Mouse (Mus musculus): ENCODE results near the gene Dcun1d5.
"Not testable (repeated sequence)": the region's sequence is repeated elsewhere in the genome, so short reads cannot be mapped to it uniquely, and the experiment has no call there.

The Dcun1d5 gene

DNA sequence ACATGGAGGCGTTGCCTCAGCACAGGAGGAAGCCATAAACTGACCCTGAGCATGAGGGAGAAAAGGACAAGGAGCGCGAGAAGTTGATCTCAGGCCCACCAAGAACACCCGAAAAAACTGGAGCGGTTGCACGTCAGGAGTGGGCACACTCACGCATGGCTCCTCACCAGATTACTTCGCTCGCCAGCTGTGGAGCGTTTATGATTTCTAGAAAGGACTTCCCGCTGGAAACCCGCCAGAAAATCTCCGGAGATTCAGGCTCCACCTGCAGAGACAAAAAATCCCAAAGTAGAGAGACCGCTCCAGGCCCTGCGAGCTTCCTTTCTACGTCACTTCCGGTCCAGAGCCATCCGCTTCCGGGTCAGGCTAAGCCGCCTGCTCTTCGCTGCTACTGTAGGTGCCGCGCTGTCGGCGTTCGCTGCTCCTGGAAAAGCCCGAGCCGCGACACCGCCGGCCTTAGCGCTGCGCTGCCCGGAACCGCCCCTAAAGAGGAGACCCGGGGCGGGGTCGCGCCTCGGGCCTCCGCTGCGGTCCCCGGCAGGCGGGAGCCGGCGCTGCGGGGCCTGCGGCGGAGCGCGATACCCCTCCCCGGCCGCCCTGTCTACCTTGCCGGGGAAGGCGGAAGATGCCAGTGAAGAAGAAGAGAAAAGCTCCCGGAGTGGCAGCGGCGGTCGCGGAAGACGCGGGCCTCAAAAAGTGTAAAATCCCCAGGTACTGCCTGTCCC is at the start of gene Dcun1d5, which contains the start of gene Dync2h1:
Dcun1d5 (plus strand) TSS at position 349 of the 725 bp plus-strand sequence.
Dync2h1 (minus strand) TSS at position 275 of the 725 bp plus-strand sequence.
- peak; percentile 94 for DNase-seq (ENCODE audit: low read depth, low spot score)

DNA sequence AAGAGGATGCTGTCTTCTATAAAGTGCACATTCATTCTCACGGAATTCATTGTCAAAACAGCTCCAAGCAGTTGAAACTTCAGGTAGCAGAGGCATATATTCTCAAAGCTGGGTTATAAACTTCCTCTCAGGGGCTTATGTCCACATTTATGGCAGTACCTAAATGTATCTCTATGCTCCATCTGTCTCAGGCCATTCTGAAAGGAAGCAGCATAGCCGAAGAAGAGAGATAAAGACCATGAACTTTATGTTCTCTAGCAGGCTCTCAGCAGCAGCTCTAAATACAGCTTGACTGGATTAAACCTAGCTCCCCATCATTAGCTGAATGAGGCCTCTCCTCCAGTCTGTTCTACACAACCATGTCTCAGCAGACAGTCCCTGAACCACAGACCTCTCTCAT is 29.9 kb upstream of the Dcun1d5 start:
- DNase-seq (ENCODE audit: low read depth, low spot score), result no peak

DNA sequence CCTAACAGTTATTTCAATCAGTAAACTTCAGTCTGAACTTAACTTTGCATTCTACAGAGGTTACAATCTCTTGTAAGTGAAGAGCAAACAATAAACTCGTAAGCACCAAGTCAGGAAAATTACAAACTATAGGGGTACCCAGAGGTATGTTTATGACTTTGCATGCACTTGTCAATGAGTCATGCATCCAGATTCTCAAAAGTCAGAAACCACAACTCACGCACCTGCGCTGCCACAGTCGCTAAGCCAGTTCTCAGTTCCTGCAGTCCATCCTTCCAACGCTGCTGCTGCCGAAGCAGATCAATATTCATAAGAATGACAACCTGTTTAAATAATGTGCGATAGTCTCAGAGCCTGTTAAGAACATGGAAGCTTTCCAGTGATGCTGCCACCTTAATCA is 25.7 kb upstream of the Dcun1d5 start:
- no peak for DNase-seq (ENCODE audit: low read depth, low spot score)

DNA sequence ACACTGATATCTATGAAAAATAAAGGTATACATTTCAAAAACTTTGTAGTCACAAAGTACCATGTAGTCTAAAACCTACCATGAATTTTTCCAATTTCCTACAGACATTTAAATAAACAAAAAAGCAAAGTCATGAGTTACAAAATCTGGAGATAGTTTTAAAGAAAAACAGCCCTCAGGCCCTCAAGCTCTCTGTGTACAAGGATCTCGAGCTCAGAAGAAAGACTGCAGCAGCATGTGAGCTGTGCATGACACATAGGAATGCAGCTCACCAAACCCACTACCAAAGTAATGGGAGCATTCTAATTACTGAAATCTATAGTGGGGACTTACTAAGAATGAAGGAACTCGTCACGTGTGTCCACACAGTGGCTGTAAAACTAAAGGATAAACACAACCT is 24.6 kb upstream of the Dcun1d5 start:
- no peak for DNase-seq (ENCODE audit: low read depth, low spot score)

GRCm38 (mm10) chr9:7160688-7161087 is 23.6 kb upstream of the Dcun1d5 start:
- no peak for DNase-seq (ENCODE audit: low read depth, low spot score)

GRCm38 (mm10) chr9:7167339-7167998 is 16.9 kb upstream of the Dcun1d5 start:
- DNase-seq (ENCODE audit: low read depth, low spot score), result no peak

DNA sequence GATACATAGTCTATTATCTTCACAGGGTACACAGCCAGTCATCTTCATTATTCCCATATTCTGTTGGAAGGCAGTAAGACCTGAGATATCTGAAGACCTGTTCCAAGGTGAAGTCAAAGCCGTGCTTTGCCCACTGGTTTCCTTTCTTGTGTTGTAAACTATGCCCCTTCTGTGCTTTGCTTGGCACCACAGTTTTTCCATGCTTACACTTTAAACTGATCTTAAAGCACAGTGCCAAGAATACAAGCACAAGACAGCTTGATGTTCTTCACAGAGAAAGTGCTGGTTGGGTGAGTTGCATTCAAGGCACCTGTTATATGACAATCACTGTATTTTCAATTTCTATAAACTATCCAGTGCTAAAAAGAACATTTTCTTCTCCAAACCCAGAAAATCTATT is 10.6 kb upstream of the Dcun1d5 start:
- DNase-seq (ENCODE audit: low read depth, low spot score), result no peak

- DNase-seq (ENCODE audit: low read depth, low spot score), result peak; percentile 94
Observed at GRCm38 (mm10) chr9:7176618-7177610, 7.4 kb upstream of the Dcun1d5 start.

DNA sequence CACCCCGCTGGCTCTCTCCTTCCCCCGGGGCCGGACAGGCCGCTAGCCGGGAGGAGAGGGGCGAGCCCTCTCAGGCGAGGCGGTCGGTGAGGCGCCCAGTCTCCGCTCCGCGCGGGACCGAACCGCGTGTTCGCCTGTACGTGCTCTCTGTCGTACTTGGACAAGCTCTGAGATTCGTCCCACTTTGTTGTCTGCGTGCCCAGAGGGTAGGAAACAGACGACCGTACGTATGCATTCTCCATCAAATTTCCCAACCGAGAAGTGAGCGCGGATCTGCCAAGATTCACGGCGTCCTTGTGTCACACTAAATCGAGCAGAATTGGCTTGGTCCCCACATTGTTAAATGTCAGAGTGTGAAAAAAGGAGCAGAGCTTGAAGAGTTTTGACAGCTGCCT is 574 bp downstream of the Dcun1d5 start:
- peak; percentile 18 for DNase-seq (ENCODE audit: low read depth, low spot score)

DNA sequence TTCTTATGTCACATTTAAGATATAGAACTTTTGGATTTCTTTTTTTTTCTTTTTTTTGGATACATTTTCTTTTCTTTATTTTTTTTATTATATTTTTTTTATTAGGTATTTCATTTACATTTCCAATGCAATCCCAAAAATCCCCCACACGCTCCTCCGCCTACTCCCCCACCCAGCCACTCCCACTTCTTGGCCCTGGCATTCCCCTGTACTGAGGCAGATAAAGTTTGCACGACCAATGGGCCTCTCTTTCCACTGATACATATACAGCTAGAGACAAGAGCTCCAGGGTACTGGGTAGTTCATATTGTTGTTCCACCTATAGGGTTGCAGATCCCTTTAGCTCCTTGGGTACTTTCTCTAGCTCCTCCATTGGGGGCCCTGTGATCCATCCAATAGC is 6.4 kb downstream of the Dcun1d5 start:
- DNase-seq (ENCODE audit: low read depth, low spot score), result not testable (repeated sequence)

- peak; percentile 17 for DNase-seq (ENCODE audit: low read depth, low spot score)
Observed at GRCm38 (mm10) chr9:7216240-7216639, 31.9 kb downstream of the Dcun1d5 start.

- DNase-seq (ENCODE audit: low read depth, low spot score), result no peak
Observed at GRCm38 (mm10) chr9:7221024-7221423, 36.7 kb downstream of the Dcun1d5 start.

DNA sequence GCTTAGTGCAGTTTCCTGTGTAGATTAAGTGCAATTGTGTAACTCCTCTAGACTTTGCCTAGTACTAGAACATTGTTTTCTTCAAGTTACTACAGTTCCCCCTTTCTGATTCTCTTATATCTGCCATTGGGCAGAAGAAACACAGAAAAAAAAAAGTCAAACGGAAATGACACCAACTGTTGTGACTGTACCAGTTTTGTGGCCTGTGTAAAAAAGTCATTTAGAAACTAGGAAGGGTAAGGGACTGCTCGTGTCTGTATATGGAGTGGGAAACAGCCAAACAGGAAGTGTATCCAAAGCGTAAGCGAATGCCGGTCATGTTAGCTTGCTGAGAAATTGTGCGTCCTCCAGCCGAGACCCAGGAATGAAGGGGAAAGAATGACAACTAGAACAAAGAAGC is 37.1 kb downstream of the Dcun1d5 start:
- DNase-seq (ENCODE audit: low read depth, low spot score), result no peak

DNA sequence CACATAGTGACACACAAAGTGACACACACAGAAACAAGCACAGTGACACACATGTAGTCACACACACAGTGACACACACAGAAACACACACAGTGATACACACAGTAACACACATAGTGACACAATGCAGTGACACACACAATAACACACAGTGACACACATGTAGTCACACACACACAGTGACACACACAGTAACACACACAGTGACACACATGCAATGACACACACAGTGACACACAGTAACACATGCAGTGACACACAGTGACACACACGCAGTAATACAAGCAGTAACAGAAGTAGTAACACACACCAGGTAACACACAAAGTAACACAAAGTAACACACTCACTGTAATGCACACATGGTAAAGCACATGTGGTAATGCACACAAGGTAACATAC is 54.3 kb downstream of the Dcun1d5 start:
- no peak for DNase-seq (ENCODE audit: low read depth, low spot score)

DNA sequence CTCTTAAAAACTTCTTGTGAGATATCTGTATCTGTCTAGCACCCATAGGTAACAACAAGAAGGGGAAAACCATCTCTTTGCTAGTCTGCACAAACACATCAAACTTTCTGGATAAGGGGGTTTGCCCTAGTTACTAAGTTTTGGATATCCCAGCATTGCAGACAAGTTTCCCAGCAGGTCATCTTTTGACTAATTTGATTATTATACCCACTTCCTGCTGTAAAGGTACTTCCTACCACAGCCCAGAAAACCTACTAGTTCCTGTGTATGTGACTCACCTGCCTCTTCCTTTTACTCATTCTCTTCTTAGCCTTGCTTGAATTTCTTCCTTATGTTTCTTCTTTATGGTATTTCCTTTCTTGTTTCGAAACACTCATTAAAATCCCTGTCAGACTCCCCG is 55.6 kb downstream of the Dcun1d5 start:
- no peak for DNase-seq (ENCODE audit: low read depth, low spot score)

GRCm38 (mm10) chr9:7252797-7253654 is 68.7 kb downstream of the Dcun1d5 start:
- peak; percentile 4 for DNase-seq (ENCODE audit: low read depth, low spot score)

Data from ES-CJ7 (cell line).